Mouse (Mus musculus) thymus, adult 2 months (tissue): ENCODE data around the gene Jun. TPM values are rescaled to one million over a fixed set of nuclear protein-coding genes. Genes with fewer than 3 reads are reported as not detected.
A peak's percentile ranks its signal among the peaks of the same experiment; 100 is the strongest.

Experiments
- DNase-seq: peaks from one replicate; pipeline ENCODE4 v3.0.0; 2021
- H3K27ac ChIP-seq: fragments of 200-500 bp; 2 replicates; pipeline ENCODE4 v1.5.1; 2012; ENCODE audit warnings: low read length, control low read depth; ENCODE audit not compliant: control insufficient read depth, insufficient read depth
- H3K27me3 ChIP-seq: fragments of 200-500 bp; 2 replicates; pipeline ENCODE4 v1.6.1; 2012; ENCODE audit warnings: mild to moderate bottlenecking, low read length, moderate library complexity, mixed read lengths; ENCODE audit not compliant: control insufficient read depth, insufficient read depth
- H3K36me3 ChIP-seq: fragments of 200-500 bp; 2 replicates; pipeline ENCODE4 v1.6.1; 2012; ENCODE audit warnings: mild to moderate bottlenecking, low read length, moderate library complexity; ENCODE audit not compliant: control insufficient read depth, insufficient read depth
- H3K4me1 ChIP-seq: fragments of 200-500 bp; replicated peaks from 2 replicates; pipeline ENCODE4 v1.6.1; 2012; ENCODE audit warnings: low read length; ENCODE audit not compliant: control insufficient read depth, insufficient read depth
- H3K4me3 ChIP-seq: fragments of 200-500 bp; 2 replicates; pipeline ENCODE4 v1.5.1; 2012; ENCODE audit warnings: mild to moderate bottlenecking, low read length, control low read depth, moderate library complexity; ENCODE audit not compliant: control insufficient read depth, insufficient read depth
- CTCF ChIP-seq: fragments of 200-500 bp; IDR thresholded peaks from 2 replicates; pipeline ENCODE4 v1.5.1; 2012; ENCODE audit warnings: mild to moderate bottlenecking, control low read depth, low read length, moderate library complexity, borderline replicate concordance; ENCODE audit not compliant: control insufficient read depth, poor library complexity, insufficient read depth; ENCODE audit errors: extremely low read depth
- POLR2A ChIP-seq: fragments of 200-500 bp; IDR thresholded peaks from 2 replicates; pipeline ENCODE4 v1.6.1; 2012; ENCODE audit warnings: mild to moderate bottlenecking, low read length, control low read depth, moderate library complexity; ENCODE audit not compliant: control insufficient read depth, poor library complexity, insufficient read depth; ENCODE audit errors: extremely low read depth
- WGBS: fragments of 180-500 bp; shearing (Covaris S2); methylation state at CpG from one replicate; pipeline ENCODE4 v1.1.7; 2018; 5-methylcytosine and 5-hydroxymethylcytosine counted together
- polyA plus RNA-seq: library from polyadenylated mRNA; depleted of rRNA; stranded (reverse); fragments of >200 nt; gene quantifications from 2 replicates; pipeline ENCODE4 v1.2.3, GENCODE M21; 2012

The Jun gene
- polyA plus RNA-seq, 1 experiment: 18.7 TPM

DNA sequence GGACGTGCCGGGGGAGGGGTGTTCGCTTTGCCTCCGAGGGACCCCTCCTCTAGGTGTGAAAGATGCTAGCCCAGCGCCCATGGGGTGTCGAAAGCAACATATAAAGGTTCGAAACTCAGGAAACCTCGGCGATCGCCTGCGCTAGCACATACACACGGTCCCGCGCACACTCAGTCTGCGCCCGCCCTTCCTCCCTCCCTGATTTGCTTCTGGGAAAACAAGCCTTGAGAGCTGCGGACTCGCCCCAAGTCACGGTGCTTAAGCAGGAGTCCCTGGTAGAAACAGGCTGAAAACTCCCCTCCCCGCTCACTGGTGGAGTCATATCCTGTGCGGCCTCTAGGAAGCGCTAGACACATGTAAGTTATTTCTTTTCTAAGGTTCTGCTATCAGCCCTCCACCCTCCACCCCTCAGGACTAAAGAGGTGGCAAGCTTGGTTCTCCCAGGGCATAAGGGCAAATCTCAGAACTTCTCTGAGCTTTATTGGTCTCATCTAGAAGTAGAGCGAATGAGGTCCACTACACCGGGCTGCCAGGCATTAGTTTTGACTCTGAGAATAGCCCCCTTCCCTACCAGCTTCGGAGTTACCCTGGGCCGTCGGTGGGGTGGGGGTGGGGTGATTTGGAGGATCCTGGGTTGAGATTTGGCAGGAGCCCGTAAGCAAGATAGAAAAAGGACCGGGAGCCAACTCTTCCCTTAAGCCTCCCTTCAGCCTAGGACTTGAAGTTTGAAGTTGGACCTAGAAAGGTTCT lies 1.2 kb upstream of the Jun start:
- WGBS: 1% methylated on average over 29 of the region's 29 CpGs
- DNase-seq: peak; percentile 89
- TF ChIP-seq POLR2A (no peak), CTCF (peak; percentile 58; the same call in 1 of the 2 replicates)

DNA sequence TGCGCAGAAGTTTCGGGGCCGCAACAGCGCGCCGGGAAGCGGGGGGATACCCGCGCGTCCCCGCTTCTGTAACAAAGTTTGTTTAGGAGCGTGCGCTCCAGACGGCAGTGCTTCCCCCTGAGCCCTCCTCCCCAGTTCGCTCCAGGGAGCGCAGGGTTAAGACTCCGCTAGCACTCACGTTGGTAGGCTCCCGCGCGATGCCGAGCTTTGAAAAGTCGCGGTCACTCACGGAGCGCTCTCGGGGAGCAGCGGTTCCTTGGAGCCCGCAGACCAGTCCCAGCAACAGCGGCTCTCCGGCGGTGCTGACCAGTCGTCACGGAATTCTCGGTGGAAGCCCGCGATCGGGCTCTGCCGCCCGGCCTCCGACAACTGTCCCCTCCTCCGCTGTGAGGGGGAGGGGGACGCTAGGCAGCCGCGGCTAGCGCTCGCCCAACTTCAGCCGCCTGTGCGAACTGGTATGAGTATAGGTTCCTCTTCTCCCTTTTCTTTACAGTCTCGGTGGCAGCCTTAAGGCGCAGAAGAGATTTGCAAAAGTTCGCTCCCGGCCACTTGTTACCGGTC lies 631 bp downstream of the Jun start:
- TF ChIP-seq CTCF (no peak), POLR2A (no peak)
- Histone ChIP-seq H3K36me3 (no peaks in the 10 kb centered on the region), H3K4me1 (peaks cover 19% of the 10 kb centered on the region), H3K27ac (peak overlapping the region; percentile 58), H3K4me3 (peak overlapping the region; percentile 69), H3K27me3 (no peaks in the 10 kb centered on the region)
- under 1% methylated on average over 54 of the region's 54 CpGs for WGBS
- DNase-seq: peak; percentile 48

More for the DNA sequence above, 1.2 kb upstream of the Jun start:
- Histone ChIP-seq H3K4me3 (peak overlapping the region; percentile 62), H3K27ac (peak overlapping the region; percentile 69), H3K36me3 (no peaks in the 10 kb centered on the region), H3K27me3 (no peaks in the 10 kb centered on the region), H3K4me1 (peaks cover 19% of the 10 kb centered on the region)

DNA sequence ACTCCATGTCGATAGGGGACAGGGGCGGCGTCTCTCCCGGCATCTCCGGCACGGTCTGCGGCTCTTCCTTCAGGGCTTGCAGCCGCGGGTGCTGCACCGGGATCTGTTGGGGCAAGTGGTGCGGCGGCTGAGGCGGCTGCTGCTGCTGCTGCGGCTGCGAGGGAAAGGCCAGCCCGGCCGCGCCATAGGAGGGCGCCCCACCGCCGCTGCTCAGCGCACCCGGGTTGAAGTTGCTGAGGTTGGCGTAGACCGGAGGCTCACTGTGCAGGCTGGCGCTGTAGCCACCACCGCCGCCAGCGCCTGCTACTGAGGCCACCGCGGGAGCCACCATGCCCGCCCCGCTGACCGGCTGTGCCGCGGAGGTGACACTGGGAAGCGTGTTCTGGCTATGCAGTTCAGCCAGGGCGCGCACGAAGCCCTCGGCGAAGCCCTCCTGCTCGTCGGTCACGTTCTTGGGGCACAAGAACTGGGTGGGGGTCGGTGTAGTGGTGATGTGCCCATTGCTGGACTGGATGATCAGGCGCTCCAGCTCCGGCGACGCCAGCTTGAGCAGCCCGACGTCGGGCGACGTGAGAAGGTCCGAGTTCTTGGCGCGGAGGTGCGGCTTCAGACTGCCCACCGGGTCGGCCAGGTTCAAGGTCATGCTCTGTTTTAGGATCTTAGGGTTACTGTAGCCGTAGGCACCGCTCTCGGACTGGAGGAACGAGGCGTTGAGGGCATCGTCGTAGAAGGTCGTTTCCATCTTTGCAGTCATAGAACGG lies 1.3 kb downstream of the Jun start:
- WGBS: under 1% methylated on average over 70 of the region's 70 CpGs
- Histone ChIP-seq H3K27me3 (no peaks in the 10 kb centered on the region), H3K4me3 (peak overlapping the region; percentile 69), H3K36me3 (no peaks in the 10 kb centered on the region), H3K4me1 (peaks cover 19% of the 10 kb centered on the region), H3K27ac (no peak overlapping the region)
- peak; percentile 82 for DNase-seq
- TF ChIP-seq POLR2A (no peak), CTCF (peak; percentile 32; the same call in 1 of the 2 replicates)

DNA sequence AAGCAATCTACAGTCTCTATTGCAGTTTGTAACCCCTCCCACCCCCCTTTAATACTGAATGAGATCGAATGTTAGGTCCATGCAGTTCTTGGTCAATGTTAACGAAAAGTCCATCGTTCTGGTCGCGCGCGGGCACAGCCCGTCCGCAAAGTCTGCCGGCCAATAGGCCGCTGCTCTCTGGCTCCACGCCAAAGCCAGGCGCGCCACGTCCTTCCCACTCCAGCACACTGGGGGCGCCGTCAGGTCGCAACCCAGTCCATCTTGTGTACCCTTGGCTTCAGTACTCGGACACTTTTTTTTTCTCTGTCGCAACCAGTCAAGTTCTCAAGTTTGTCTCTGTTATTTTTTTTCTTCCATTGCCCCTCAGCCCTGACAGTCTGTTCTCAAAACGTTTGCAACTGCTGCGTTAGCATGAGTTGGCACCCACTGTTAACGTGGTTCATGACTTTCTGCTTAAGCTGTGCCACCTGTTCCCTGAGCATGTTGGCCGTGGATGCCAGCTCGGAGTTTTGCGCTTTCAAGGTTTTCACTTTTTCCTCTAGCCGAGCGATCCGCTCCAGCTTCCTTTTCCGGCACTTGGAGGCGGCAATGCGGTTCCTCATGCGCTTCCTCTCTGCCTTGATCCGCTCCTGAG lies 2.0 kb downstream of the Jun start:
- WGBS: 2% methylated on average over 34 of the region's 34 CpGs
- Histone ChIP-seq H3K27ac (no peak overlapping the region), H3K36me3 (no peaks in the 10 kb centered on the region), H3K4me1 (peaks cover 19% of the 10 kb centered on the region), H3K27me3 (no peaks in the 10 kb centered on the region), H3K4me3 (peak overlapping the region; percentile 69)
- TF ChIP-seq CTCF: peak; percentile 25; the same call in 1 of the 2 replicates
- TF ChIP-seq POLR2A: no peak
- peak; percentile 56 for DNase-seq

DNA sequence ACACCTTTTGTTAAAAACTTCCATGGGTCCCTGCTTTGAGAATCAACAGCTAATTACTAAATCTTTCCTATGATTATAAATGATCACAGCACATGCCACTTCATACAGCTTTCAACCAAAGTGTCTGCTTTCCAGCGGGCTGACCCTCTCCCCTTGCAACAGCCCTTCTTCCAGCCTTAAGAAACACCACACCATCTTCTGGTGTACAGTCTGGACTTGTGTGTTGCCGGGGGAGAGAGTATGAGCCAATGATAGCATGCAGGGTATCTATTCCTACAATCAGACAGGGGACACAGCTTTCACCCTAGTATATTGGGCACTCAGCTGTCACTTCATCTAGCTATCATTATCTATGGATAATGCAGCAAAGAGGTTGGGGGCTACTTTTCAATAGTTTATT lies 2.9 kb downstream of the Jun start:
- Histone ChIP-seq H3K27me3 (no peaks in the 10 kb centered on the region), H3K4me3 (no peak overlapping the region), H3K4me1 (peaks cover 19% of the 10 kb centered on the region), H3K27ac (no peak overlapping the region), H3K36me3 (no peaks in the 10 kb centered on the region)
- DNase-seq: no peak
- 94% methylated on average over 2 of the region's 2 CpGs for WGBS
- TF ChIP-seq CTCF (no peak), POLR2A (no peak)

DNA sequence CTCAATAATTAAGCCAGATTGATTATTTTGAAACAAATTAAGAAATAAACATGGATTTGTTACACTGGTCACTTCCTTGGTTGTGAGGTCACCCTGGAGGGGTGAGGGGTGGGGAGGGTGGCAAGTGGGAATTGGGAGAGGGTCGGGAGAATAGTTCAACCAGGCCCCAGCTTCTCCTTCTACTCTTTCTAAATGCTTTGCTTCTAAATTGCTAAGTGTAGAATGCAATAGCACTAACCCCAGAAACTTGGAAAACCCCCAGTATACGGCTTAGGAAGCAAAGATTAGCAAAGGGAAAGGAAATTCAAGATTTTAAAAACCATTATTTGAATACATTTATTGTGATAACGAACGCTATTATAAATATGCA lies 3.3 kb downstream of the Jun start:
- Histone ChIP-seq H3K27me3 (no peaks in the 10 kb centered on the region), H3K4me1 (peaks cover 19% of the 10 kb centered on the region), H3K36me3 (no peaks in the 10 kb centered on the region), H3K4me3 (no peak overlapping the region), H3K27ac (no peak overlapping the region)
- DNase-seq: no peak
- no peak for TF ChIP-seq POLR2A
- 89% methylated on average over 4 of the region's 4 CpGs for WGBS
